Mouse (Mus musculus): ENCODE data around the gene Ndc80.

- TF ChIP-seq CTCF (IDR thresholded peaks at IDR 0.05; ENCODE audit: control insufficient read depth, insufficient read depth, low read length) (no peak), POLR2A (IDR thresholded peaks at IDR 0.05; ENCODE audit: borderline replicate concordance, control insufficient read depth, low read depth, low read length) (no peak)
Measured at GRCm38 (mm10) chr17:71491332-71491686, 35.3 kb downstream of the Ndc80 start.
